Mouse (Mus musculus): Measurements from ENCODE around the gene Tac4.

Gene Tac4

GRCm38 (mm10) chr11:95261178-95261751 is at the start of gene Tac4:
Tac4 (plus strand) TSS chr11:95261529.
- CTCF ChIA-PET, result interaction anchor here (0.9 kb wide), 1 partner anchor 9 kb away, joined by 3 read pairs; no protein-coding TSS in a partner anchor

DNA sequence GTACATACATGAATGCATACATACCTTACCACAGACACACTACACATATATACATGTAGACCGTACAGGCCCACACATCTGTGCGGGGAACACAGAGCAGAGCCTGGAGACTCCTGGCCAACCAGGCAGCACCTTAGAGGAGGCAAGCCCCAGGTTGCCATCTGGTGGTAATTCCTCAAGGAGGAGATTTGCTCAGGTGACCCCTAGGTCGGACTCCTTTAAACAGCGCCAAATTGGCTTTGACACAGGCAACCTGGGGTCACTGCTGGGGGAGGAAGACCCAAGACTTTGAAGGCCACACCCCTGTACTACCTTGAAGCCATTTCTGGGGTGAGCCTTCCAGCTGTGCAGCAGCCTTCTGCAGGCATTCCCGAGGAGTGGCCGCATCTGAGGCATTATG is 47.7 kb upstream of the Tac4 start:
- CTCF ChIA-PET, result no interaction called here

DNA sequence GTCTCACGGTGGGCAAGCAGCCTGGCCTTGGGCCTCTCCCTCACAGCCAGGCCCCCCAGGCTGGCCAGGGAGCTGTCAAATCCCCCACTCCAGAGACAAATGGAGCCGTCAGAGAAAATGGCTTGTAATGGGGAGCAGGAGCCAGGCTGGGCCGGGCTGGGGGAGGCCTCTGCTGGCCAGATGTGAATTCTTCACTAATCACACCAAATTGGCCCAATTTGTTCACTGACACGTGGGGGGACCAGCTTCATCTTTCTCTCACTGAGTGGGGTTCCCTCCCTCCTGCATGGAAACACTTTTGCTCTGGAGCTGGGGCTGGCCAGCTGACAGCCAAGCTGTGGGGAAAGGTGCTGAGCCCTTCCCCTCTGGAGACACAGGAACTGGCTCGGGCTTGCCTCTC is 47.0 kb upstream of the Tac4 start:
- CTCF ChIA-PET, result no interaction called here

DNA sequence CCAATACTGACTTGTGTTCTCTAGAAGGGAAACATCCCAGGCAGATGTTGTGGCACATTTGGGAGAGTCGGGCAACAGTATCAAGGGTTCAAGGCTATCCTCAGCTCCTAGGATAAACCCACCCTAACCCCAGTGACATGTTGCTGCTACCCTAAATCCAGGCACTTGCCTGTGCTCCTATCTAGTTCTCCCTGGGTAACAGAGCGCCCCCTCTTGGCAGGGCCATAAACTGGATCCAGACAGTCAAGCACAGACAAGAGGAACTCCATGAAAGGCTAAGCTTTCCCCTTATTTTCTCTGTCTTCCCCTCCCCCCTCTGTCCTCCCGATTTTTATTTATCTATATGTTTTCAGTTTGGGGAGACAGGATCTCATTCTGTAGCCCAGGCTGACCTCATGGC is 45.1 kb upstream of the Tac4 start:
- CTCF ChIA-PET, result interaction anchor here (0.9 kb wide), 1 partner anchor 17 kb away, joined by 3 read pairs; no protein-coding TSS in a partner anchor

GRCm38 (mm10) chr11:95219111-95219510 is 42.2 kb upstream of the Tac4 start:
- CTCF ChIA-PET, result interaction anchor here (0.6 kb wide), 1 partner anchor 60 kb away, joined by 3 read pairs; no protein-coding TSS in a partner anchor

GRCm38 (mm10) chr11:95223473-95223872 is 37.9 kb upstream of the Tac4 start:
- CTCF ChIA-PET, result no interaction called here

GRCm38 (mm10) chr11:95224124-95224893 is 37.0 kb upstream of the Tac4 start:
- CTCF ChIA-PET, result interaction anchor here (0.5 kb wide), 1 partner anchor 28 kb away, joined by 3 read pairs; no protein-coding TSS in a partner anchor

DNA sequence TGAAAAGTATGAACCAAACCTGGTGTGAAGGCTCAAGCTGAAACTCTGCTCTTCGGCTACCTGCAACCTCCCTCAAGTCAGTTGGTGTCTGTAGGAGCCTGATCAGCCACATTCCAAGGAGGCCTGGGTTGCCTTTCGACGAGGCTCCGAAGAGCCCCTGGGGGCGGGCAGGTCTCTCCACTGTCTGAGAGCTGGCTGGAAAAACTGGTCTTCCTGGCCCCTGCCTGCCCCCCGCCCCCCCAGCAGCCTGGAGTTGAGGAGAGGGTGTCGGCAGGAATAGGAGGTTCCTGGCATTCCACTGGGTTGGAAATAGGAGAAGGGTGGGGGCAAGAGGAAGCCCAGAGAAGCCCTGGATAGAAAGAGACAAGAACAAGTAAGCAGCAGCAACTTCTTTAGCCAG is 35.9 kb upstream of the Tac4 start:
- CTCF ChIA-PET, result no interaction called here

DNA sequence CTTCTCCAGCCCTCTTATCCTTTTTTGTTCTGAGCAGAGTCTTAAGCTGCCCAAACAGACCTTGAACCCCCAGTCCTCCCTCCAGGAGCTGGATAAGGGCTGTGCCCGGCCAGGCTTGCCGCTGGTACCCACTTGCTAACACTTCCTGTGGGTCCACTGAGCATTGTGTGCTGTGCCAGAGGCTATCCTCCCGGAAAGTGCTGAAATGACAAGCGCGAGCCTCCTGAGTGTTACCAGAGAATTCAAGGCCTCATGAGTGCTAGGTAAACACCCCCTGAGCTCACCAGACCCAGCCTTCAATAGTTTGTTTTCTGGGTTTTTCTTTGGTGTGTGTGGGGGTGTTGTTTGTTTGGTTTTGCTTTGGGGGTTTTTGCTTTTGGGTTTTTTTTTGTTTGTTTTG is 33.9 kb upstream of the Tac4 start:
- CTCF ChIA-PET, result no interaction called here

DNA sequence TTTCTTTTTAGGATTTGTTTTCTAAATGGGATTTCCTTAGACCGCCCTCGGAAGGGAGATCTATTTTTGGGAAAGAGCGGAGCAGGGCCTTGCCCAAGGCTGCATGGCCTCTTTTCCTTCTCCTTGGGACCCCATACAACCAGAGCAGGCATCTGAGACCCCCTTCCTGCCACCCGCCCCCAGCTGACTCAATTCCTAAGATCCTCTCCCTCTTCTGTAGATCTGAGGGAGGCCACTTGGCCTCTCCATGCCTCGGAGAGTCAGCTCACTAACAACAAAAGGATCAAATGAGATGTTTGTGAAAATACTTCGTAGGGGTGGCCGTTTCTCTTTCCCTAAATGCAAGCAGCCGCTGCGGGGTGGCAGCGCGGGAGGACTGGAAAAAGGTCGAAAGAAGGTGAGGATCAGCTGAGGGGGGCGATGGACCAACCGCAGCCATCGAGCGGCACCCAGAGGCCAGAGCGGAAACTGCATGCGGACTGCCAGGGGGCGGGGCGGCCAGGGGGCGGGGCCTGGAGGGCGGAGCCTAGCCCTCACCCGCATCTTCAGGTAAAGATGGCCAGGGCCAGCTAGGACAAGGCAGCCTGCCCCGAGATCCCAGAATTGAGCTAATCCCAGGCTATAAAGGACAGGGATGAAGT is 29.5 kb upstream of the Tac4 start:
- CTCF ChIA-PET, result interaction anchor here (0.6 to 1.3 kb wide), 2 partner anchors 115 to 1054 kb away, joined by 3 to 5 read pairs; no protein-coding TSS in a partner anchor

- CTCF ChIA-PET, result interaction anchor here (0.6 kb wide), 1 partner anchor 1053 kb away, joined by 5 read pairs; no protein-coding TSS in a partner anchor
Observed at GRCm38 (mm10) chr11:95232329-95232696, 29.0 kb upstream of the Tac4 start.

DNA sequence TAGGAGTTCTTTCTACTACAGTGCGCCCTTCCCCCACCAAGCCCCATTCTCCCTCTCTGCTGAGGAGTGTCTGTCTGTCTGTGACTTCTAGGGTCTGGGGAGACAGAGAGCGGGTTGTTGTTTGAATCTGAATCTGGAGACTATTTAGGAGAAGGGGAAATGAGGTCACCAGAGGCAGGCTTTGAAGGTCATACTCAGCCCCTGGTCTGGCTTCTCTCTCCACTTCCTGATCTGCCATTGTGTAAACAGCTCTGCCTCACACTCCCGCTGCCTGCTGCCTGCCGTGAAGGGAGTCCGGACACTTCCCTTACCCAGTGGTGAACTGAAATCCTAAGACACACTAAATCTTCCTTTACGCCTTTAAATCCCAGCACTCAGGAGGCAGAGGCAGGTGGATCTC is 22.9 kb upstream of the Tac4 start:
- CTCF ChIA-PET, result no interaction called here

GRCm38 (mm10) chr11:95242653-95243052 is 18.7 kb upstream of the Tac4 start:
- CTCF ChIA-PET, result no interaction called here

GRCm38 (mm10) chr11:95245456-95245855 is 15.9 kb upstream of the Tac4 start:
- CTCF ChIA-PET, result no interaction called here

- CTCF ChIA-PET, result no interaction called here
Observed at GRCm38 (mm10) chr11:95247065-95247464, 14.3 kb upstream of the Tac4 start.

GRCm38 (mm10) chr11:95250110-95250509 is 11.2 kb upstream of the Tac4 start:
- CTCF ChIA-PET, result interaction anchor here (1.1 to 1.8 kb wide), 2 partner anchors 133 to 143 kb away, joined by 3 to 7 read pairs; no protein-coding TSS in a partner anchor

- CTCF ChIA-PET, result interaction anchor here (0.6 to 1.8 kb wide), 5 partner anchors 10 to 314 kb away, joined by 3 to 10 read pairs (median 3); partner anchors contain the start of gene Tac4
Observed at GRCm38 (mm10) chr11:95251295-95251694, 10.0 kb upstream of the Tac4 start.

GRCm38 (mm10) chr11:95252104-95252503 is 9.2 kb upstream of the Tac4 start:
- CTCF ChIA-PET, result interaction anchor here (0.7 to 1.8 kb wide), 3 partner anchors 9 to 135 kb away, joined by 3 to 7 read pairs (median 3); partner anchors contain the start of gene Tac4

GRCm38 (mm10) chr11:95254165-95254564 is 7.2 kb upstream of the Tac4 start:
- CTCF ChIA-PET, result no interaction called here

DNA sequence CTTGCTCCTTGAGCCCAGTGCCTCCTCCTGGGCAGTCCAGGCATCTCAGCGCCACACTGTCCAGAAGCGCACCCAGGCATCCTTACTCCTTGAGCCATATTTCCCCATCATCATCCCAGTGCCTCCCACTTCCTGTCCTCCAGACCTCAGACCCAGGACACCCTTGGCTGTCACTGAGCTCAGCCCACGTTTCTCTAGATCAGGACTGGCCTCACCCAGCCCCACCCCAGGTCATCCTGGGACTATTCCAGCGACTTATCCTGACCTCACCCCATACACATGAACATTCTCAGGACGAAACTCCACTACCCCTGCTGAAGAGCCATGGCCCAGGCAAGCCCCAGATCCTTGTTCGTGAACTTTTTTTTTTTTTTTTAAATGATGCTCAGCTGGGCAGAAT is 5.6 kb upstream of the Tac4 start:
- CTCF ChIA-PET, result interaction anchor here (0.6 to 0.7 kb wide), 2 partner anchors 16 to 42 kb away, joined by 4 to 10 read pairs; no protein-coding TSS in a partner anchor

DNA sequence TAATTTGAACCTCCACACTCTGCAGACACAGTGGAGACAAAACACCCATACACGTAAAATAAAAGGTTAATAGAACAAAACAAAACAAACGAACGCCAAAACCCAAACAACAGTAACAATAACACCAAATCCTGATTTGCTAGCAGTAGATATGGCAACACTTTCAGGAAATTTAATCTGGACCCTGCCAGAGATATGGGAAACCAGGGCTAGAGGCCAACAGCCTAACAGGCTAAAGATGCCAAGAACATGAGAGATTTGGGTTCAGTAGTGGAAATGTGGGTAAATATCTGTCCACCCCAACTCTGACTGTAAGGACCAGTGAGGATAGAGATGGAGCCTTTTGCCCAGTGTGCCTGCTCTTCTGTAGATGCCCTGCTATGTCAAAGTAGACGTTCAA is 3.4 kb upstream of the Tac4 start:
- CTCF ChIA-PET, result no interaction called here

- CTCF ChIA-PET, result interaction anchor here (0.5 to 0.8 kb wide), 4 partner anchors 97 to 520 kb away, joined by 3 to 10 read pairs (median 6); no protein-coding TSS in a partner anchor
Observed at GRCm38 (mm10) chr11:95258490-95258889, 2.8 kb upstream of the Tac4 start.

Measured in spleen, embryonic (tissue).